Mouse (Mus musculus): ENCODE measurements around the gene Kif1c.

- TF ChIP-seq E2F4 (IDR thresholded peaks at IDR 0.05; ENCODE audit: borderline replicate concordance, low read depth, low read length) = no peak
- no peak for TF ChIP-seq USF1 (IDR thresholded peaks at IDR 0.05; ENCODE audit: low read depth, low read length)
- peak in 2 of 3 experiments; percentile 34 to 56; a peak in 4 of 6 replicates for TF ChIP-seq CTCF (IDR thresholded peaks at IDR 0.05 in 2 of 3, conservative IDR thresholded peaks at IDR 0.05 in 1 of 3; ENCODE audit: control insufficient read depth in 1 of 3, insufficient read depth in 1 of 3, low read depth in 2 of 3, low read length in 3 of 3, poor library complexity in 1 of 3, severe bottlenecking in 1 of 3)
- TF ChIP-seq ELF1 (IDR thresholded peaks at IDR 0.05; ENCODE audit: low read depth, low read length) = no peak
- no peak for TF ChIP-seq TCF12 (IDR thresholded peaks at IDR 0.05; ENCODE audit: low read depth, low read length)
- no peak for TF ChIP-seq RCOR1 (IDR thresholded peaks at IDR 0.05; ENCODE audit: low read depth, low read length)
Observed at GRCm38 (mm10) chr11:70681897-70682581, 18.3 kb upstream of the Kif1c start.
